Mouse (Mus musculus): Measurements from ENCODE around the gene Nup205.

Gene Nup205

GRCm38 (mm10) chr6:35288920-35289319 lies 111.7 kb downstream of the Nup205 start:
- DNase-seq: no peak

- no peak for DNase-seq
Measured at GRCm38 (mm10) chr6:35289676-35290075, 112.5 kb downstream of the Nup205 start.

GRCm38 (mm10) chr6:35294964-35295363 lies 117.7 kb downstream of the Nup205 start:
- DNase-seq: no peak

- peak; percentile 80 for DNase-seq
Measured at GRCm38 (mm10) chr6:35297001-35297400, 119.8 kb downstream of the Nup205 start.

All from kidney, adult 11 months (tissue).